Mouse (Mus musculus) frontal cortex, adult 2 months (tissue): ENCODE data around the gene Scyl1. TPM values are rescaled to one million over a fixed set of nuclear protein-coding genes. Genes with fewer than 3 reads are reported as not detected.
"Not testable (repeated sequence)": the region's sequence is repeated elsewhere in the genome, so short reads cannot be mapped to it uniquely, and the experiment has no call there.

ENCODE experiments used
- DNase-seq, 2 experiments: peaks; one replicate each; pipeline ENCODE4 v3.0.0; 2022; ENCODE audit warnings: low spot score in 1 of 2; ENCODE audit errors: extremely low spot score in 1 of 2
- polyA plus RNA-seq: library from polyadenylated mRNA; depleted of rRNA; stranded (reverse); fragments of >200 nt; gene quantifications from 2 replicates; pipeline ENCODE4 v1.2.3, GENCODE M21; 2012; rRNA removed

Scyl1 gene
- polyA plus RNA-seq: 111 and 120 TPM in 2 replicates

DNA sequence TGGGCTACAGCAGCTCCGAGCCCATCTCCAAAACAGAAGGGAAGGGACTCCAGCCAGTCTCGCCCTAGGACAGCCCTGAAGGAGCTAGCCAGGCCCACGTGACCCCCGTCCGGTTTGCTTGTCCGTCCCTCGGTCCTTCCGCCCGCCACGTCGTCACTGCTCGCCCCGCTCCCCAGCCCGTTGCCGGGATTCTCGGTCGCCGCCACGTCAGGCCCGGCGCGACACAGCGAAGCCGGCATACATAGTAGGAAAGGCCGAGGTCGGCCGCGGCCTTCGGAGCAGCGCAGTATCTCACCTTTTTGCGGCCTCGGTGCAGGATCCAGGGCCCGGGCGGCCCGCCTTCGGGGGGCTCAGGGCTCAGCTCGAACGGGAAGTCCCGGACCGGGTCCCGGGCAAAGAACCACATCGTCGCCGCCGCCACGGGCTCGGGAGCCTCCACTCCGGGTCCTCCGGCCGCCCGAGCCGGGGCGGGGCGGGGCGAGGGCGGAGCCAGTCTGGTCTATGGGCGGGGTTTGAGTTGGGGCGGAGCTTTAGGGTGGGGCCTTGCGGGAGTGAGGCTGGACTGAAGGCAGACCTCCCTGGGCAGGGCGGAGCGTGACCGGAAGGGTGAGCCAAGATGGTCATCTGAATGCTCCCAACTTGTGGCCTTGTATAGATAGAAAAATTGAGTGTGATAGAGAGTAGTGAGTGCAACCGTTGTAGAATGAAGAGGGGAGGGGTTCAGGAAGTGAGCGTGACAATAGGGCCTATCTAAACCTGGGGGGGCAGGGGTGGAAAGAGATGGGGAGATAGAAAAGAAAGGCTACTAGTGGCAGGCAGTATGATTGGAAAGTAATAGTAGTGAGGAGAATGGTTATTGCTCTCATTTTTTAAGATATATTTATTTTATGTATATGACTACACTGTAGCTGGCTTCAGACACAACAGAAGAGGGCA is at the start of gene Scyl1:
Gene Scyl1 (minus strand): TSS at position 495 of the 936 bp plus-strand sequence.
- peak; percentile 72 to 91 for DNase-seq

GRCm38 (mm10) chr19:5819549-5819948 is 48.3 kb upstream of the Scyl1 start:
- DNase-seq: no peak

- no peak for DNase-seq
These were observed 47.4 kb upstream of the Scyl1 start for GRCm38 (mm10) chr19:5818590-5818977.

DNA sequence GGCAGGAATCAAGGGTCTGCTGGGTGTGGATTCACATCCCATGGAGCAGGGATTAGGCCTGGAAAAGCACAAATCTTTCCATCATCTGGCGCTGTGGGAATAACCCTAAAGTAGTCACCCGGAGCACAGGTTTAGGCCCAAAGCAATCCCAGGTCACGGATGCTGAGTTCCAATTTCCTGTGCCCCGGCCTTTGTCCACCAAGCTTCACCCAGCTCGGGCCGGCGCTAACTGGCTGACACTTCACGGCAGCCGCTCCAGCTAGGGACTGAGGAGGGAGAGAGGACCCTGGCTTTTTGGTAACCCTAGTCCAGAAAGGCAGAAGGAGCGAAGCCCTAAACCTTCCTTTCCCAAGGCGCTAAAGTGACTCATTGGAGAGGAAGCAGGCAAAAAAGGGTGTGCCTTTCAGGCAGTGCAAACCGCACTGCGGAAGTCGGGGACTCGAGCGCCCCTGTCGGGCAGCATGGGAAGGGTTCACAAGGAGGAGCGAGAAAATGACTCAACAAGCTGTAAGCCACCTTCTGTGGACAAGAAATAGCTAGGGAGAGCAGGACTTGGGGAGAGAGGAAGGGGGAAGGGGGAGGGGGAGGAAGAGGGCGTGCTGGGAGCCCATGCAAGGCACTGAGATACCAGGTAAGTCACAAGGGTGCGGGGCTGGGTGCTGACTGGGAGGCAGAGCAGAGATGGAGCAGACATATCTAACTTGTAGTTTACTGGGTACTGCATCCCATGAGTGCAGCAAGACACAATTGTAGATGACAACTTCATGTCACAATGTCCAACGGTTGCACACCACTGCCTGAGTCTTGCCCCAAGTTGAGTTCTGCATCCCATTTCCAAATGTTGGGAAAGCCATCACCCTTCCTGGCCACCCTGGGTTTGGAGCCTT is 46.7 kb upstream of the Scyl1 start:
- DNase-seq: peak; percentile 82 to 94

DNA sequence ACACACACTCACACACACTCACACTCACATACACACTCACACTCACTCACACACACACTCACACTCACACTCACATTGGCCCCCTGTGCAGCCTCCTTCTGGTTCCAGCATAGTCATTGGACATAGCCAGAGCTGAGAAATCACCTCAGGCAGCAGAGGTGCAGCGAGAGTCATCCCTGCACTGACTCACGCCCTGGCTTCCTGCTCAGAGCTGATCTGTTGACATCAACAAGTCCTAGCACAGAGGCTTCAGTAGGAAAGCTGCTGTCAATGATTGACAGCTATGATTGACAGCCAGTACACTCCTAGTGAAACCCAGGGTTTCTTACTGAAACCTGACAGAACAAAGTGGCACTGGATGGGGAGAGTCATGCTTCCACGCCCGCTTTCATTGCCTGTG is 44.7 kb upstream of the Scyl1 start:
- peak in 1 of 2 experiments; percentile 25 for DNase-seq

DNA sequence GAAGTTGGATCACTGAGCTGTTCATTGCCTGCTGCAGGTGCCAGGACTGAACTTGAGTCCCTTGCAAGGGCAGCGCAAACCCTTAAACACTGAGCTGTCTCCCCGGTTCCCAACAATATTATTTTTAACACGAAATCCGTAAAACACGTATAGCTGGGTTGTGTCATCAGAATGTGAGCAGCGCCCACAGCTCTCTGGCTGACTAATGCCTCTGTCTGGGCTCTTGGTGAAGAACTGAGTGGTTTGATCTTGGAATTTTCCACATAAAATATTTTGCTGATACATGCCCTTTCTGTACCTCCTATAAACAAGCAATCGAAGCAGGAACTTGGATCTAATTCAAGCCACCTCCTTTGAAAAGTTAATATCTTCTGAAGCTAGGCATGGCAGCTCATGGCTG is 43.8 kb upstream of the Scyl1 start:
- DNase-seq: peak; percentile 69 to 82

GRCm38 (mm10) chr19:5814048-5814447 is 42.8 kb upstream of the Scyl1 start:
- not testable (repeated sequence) for DNase-seq

GRCm38 (mm10) chr19:5813567-5813966 is 42.3 kb upstream of the Scyl1 start:
- DNase-seq: no peak

GRCm38 (mm10) chr19:5811771-5812504 is 40.7 kb upstream of the Scyl1 start:
- DNase-seq: peak; percentile 95 to 96

- DNase-seq: peak in 1 of 2 experiments; percentile 16
These were observed 39.8 kb upstream of the Scyl1 start for GRCm38 (mm10) chr19:5810840-5811563.

- DNase-seq: peak in 1 of 2 experiments; percentile 79
These were observed 39.1 kb upstream of the Scyl1 start for GRCm38 (mm10) chr19:5810103-5810839.

DNA sequence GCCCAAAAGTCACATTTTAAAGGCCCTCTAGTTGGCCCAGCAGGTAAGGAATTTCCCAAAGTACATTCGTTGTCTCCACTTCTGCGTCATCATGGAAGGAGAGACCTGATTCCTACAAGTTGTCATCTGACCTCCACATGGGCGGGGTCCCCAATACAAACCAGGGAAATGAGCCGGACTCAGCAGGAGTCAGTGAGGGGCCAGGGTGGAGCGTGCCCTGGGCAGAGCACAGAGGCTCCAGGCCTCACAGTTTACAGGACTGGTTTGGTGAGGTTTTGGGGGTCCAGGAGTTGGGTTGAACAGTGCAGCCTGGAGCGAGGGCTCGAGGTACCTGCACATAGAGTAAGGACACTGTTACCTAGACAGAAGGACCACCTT is 38.5 kb upstream of the Scyl1 start:
- DNase-seq: no peak

DNA sequence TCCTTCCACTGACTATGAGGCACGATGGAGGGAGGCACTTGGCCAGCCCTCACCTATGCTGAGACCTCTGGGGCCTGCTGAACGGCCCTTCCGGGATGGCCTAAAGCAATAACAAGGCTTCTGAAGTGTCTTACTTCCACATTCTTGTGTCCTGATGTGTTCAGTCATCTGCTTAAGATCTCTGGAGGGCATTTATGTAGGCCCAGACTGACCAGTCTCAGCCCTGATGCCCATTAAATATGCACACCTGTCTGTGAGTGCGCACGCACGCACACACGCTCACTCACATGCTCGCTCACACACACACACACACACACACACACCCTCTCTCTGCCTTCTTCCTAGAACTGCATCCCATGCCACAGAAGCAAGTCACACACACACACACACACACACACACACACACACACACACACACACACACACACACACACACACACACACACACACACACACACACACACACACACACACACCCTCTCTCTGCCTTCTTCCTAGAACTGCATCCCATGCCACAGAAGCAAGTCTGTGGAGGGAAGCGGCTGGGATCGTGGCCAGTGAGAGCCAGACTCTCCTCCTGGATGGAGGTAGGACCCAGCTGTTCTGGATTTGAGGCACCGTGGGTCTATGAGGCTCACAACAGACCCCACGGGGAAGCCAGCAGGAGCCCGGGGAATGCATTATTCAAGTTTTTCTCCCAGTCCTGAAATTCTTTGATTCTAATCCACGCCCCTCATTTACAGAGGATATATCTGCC is 37.9 kb upstream of the Scyl1 start:
- no peak for DNase-seq

DNA sequence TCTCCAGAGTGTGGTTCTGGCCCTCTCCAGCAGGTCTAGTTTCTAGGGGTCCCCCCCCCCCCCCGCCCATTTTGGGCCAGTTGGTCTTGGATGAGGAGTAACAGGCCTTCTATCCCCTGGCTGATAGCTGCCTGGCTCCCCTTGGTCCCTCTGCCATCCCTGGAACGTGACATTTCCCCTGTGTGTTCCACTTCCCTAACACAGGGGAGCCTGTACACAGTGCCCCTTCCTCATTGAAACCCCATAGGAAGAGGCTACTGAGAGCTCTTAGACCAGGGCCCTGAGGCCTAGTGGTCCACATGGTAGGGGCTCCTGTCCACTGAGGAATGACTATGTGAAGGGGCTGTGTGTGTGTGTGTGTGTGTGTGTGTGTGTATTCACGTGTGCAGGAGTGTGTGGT is 36.5 kb upstream of the Scyl1 start:
- no peak for DNase-seq

GRCm38 (mm10) chr19:5806809-5807205 is 35.6 kb upstream of the Scyl1 start:
- DNase-seq: peak in 1 of 2 experiments; percentile 33

GRCm38 (mm10) chr19:5806051-5806808 is 35.0 kb upstream of the Scyl1 start:
- DNase-seq: peak in 1 of 2 experiments; percentile 34

DNA sequence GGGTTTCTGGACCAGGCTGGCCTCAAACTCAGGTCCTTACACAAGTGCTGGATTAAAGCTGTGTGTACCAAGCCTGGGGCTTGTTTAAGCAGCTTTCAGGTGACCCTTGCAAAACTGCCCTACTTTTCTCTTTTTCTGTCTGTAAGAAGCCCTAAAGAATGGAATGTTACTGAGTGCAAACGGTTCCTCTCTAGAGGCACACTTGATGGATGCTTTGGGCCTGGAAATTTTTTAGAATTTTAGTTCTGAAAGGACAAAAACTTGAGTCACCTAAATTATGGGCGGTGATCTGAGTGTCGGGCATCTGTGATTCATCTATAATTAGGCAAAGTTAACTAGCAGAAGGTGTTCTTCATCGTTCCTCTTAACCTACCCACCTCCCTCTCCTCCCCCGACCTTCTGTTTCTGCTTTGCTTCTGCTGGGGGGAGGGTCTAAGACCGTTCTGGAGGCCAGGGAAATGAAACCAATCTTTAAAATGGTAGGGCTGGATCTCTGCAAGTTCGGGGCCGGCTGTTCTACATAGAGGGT is 33.2 kb upstream of the Scyl1 start:
- peak; percentile 61 to 82 for DNase-seq
